Mouse (Mus musculus) megakaryocyte, embryonic 14.5 days (primary cell): ENCODE measurements around the gene Ptpre.

ENCODE experiments used
- FLI1 ChIP-seq: IDR thresholded peaks from 2 replicates; pipeline ENCODE4 v1.6.1; 2012; ENCODE audit warnings: low read length, inconsistent platforms, mixed read lengths
- GATA1 ChIP-seq: IDR thresholded peaks from 3 replicates; pipeline ENCODE4 v1.6.1; 2012; ENCODE audit warnings: mixed read lengths, low read length, inconsistent platforms, borderline replicate concordance

DNA sequence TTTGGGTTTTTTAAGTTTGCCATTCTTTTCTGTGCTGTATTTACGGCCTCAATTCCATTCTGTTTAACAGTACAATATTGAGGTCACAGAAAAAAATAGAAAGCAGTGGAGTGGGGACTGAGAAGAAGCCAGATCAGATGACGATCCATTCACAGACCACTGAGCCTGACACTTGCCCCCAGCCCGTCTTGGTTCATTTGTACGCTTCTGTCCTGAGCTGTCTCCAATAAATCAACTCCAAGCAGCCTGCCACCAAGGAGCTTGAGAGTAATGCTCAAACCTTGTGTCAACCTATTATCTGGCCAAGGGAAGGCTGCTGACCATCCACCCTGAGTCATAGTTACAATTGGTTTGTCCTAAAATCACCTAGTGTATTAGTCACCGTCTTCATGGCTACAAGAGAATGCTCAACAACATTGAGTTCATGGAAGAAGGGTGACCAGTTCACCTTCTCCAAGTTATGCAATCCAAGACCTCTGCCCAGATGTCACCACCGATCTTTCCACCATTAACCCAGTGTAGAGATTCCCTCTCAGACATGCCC, 12.8 kb upstream of the Ptpre start:
- TF ChIP-seq GATA1 (no peak), FLI1 (no peak)
